Mouse (Mus musculus): ENCODE data around the gene Tuba3a. TPM values are rescaled to one million over a fixed set of nuclear protein-coding genes. Genes with fewer than 3 reads are reported as not detected.

The Tuba3a gene
- polyA plus RNA-seq, 1 experiment: 2.7 TPM

- DNase-seq (ENCODE audit: low read depth): no peak
These were observed 54.5 kb downstream of the Tuba3a start, which contains the start of gene Tapbpl for GRCm38 (mm10) chr6:125231117-125232044. TSS of gene Tapbpl (minus strand) at chr6:125231860.

- DNase-seq (ENCODE audit: low read depth): no peak
These were observed 55.3 kb downstream of the Tuba3a start for GRCm38 (mm10) chr6:125230571-125230970.

Other genes with a start within 250 kb of the Tuba3a start
- 43.6 and 59.6 TPM in 2 replicates for gene Ing4, start 246.3 kb downstream of the Tuba3a start, polyA plus RNA-seq (2012; rRNA removed)
- 16.2 and 18.2 TPM in 2 replicates for gene Acrbp, start 236.4 kb downstream of the Tuba3a start, polyA plus RNA-seq (2012; rRNA removed)
- gene Lpar5, start 218.1 kb downstream of the Tuba3a start, polyA plus RNA-seq (2012; rRNA removed): 5.3 and 5.7 TPM in 2 replicates
- 50.4 and 165 TPM in 2 replicates for gene Chd4, start 190.1 kb downstream of the Tuba3a start, polyA plus RNA-seq (2012; rRNA removed)
- 13.3 and 14.0 TPM in 2 replicates for gene Nop2, start 154.1 kb downstream of the Tuba3a start, polyA plus RNA-seq (2012; rRNA removed)
- 20.9 and 21.5 TPM in 2 replicates for gene Iffo1, start 140.8 kb downstream of the Tuba3a start, polyA plus RNA-seq (2012; rRNA removed)
- 2,859 and 3,359 TPM in 2 replicates for gene Gapdh, start 119.6 kb downstream of the Tuba3a start, polyA plus RNA-seq (2012; rRNA removed)
- gene Ncapd2, start 94.3 kb downstream of the Tuba3a start, polyA plus RNA-seq (2012; rRNA removed): 21.6 and 26.7 TPM in 2 replicates
- gene Mrpl51, start 94.2 kb downstream of the Tuba3a start, polyA plus RNA-seq (2012; rRNA removed): 85.6 and 88.7 TPM in 2 replicates
- 39.4 and 41.8 TPM in 2 replicates for gene Vamp1, start 70.5 kb downstream of the Tuba3a start, polyA plus RNA-seq (2012; rRNA removed)
- gene Tapbpl, start 54.2 kb downstream of the Tuba3a start, polyA plus RNA-seq (2012; rRNA removed): 21.7 and 26.6 TPM in 2 replicates
- gene Cd27, start 49.0 kb downstream of the Tuba3a start, polyA plus RNA-seq (2012; rRNA removed): 1.0 and 1.7 TPM in 2 replicates
- 91.9 and 95.1 TPM in 2 replicates for gene Ltbr, start 27.8 kb upstream of the Tuba3a start, polyA plus RNA-seq (2012; rRNA removed)
- 25.9 and 40.7 TPM in 2 replicates for gene Scnn1a, start 34.6 kb upstream of the Tuba3a start, polyA plus RNA-seq (2012; rRNA removed)
- 150 and 179 TPM in 2 replicates for gene Tnfrsf1a, start 63.3 kb upstream of the Tuba3a start, polyA plus RNA-seq (2012; rRNA removed)
- gene Plekhg6, start 94.8 kb upstream of the Tuba3a start, polyA plus RNA-seq (2012; rRNA removed): 2.1 and 2.8 TPM in 2 replicates
- gene Cd9, start 208.7 kb upstream of the Tuba3a start, polyA plus RNA-seq (2012; rRNA removed): 217 and 263 TPM in 2 replicates

All from gonadal fat pad, adult 2 months (tissue).